Mouse (Mus musculus): ENCODE data around the gene Net1. TPM values are rescaled to one million over a fixed set of nuclear protein-coding genes. Genes with fewer than 3 reads are reported as not detected.

Net1 gene
- polyA plus RNA-seq (2015; fragmentation: Nextera tagmentation; extraction: Ambion mirVana), result 144 and 162 TPM in 2 replicates

DNA sequence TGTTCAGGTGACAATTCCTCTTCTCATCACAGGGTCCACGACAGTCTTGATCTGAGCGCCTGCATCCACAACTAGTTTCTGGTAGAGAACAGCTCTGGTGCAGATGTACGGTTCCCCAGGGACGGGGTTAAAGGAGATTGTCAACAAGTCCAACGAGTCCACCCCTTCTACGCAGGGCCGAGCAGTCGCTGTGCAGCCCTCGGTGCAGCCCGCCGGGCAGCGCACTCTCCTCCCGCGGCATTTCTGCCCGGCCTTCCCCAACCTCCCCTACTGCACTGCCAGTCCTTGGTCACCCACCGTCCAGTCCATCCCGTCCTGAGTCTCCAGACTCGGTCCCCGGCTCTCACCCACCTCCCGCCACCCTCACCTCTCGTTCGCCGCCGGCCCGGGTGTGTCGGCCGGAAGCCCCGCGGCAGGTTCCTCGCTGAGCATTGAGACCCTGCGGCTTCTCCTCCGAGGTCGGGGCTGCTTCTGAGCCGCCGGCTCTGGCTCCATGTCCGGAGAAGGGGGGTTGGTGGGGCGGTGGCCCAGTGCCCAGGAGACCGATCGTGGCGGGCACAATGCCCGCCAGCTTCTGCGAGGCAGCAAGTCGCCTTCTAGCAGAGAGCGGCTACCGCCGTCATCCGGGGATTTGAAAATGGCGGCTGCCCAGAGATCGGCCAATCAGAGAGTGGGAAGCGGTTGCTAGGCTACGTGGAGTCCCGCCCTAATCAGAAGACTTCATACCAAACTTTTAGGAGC, at the start of gene Net1, which contains the start of gene Tubal3:
Gene Net1, minus strand, starts transcription at position 650 of the 741 bp plus-strand sequence.
Gene Tubal3, plus strand, starts transcription at position 704 of the 741 bp plus-strand sequence.
- H3K36me3 ChIP-seq, result peaks cover 16% of the 10 kb centered on the region
- WGBS, result under 1% methylated on average over 52 of the region's 52 CpGs
- peaks cover 9% of the 10 kb centered on the region for H3K4me1 ChIP-seq
- H3K9ac ChIP-seq, result peak within 1 kb of the TSS; percentile 88
- H3K27ac ChIP-seq, result no peak within 1 kb of the TSS
- peak within 1 kb of the TSS; percentile 90 for H3K4me3 ChIP-seq
- peak; percentile 98 for ATAC-seq (ENCODE audit: low FRiP score, low read depth)
- H3K9me3 ChIP-seq, result 0 out of 2 replicates have a peak, but pooled peaks cover 6% of the 10 kb centered on the region
- peak within 1 kb of the TSS; percentile 79 for H3K4me2 ChIP-seq (replicated peaks)
- H3K27me3 ChIP-seq, result no peaks in the 10 kb centered on the region

DNA sequence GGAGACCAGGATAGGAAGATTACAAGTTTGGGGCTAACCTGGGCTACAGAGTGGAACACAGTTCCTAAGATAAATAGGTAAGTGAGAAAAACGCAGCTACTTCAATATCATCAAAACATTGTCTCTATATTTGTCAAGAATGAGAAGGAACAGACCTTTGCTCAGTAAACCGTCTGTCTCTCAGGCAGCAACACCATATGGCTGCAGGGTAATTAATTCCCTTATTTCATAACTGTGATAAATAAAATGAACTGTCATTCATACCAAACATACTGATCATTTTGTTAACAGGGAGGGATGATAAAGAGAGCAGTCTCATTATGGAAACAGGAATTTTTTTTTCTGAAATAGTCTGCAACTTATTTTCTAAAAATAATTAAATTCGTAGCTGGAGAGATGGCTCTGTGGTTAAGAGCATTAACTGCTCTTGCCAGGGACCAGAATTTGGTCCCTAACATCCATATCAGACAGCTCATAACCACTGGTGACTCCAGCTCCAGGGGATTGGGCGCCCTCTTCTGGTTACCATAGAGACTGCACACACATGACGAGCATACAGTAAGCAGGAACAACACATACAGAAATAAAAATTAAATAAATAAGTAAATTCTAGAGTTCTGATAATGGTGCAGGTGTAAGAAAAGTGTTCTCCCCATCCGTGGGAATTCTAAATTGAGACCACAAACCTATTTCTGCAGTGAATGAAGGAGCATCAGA, 33.3 kb upstream of the Net1 start:
- Histone ChIP-seq H3K9ac (no peak overlapping the region), H3K4me3 (no peak overlapping the region), H3K27me3 (no peaks in the 10 kb centered on the region), H3K4me2 (replicated peaks) (no peak overlapping the region), H3K27ac (no peak overlapping the region), H3K4me1 (no peaks in the 10 kb centered on the region), H3K9me3 (no peaks in the 10 kb centered on the region; the same call in 1 of the 2 replicates), H3K36me3 (no peaks in the 10 kb centered on the region)
- 78% methylated on average over 6 of the region's 6 CpGs for WGBS
- no peak for ATAC-seq (ENCODE audit: low FRiP score, low read depth)

DNA sequence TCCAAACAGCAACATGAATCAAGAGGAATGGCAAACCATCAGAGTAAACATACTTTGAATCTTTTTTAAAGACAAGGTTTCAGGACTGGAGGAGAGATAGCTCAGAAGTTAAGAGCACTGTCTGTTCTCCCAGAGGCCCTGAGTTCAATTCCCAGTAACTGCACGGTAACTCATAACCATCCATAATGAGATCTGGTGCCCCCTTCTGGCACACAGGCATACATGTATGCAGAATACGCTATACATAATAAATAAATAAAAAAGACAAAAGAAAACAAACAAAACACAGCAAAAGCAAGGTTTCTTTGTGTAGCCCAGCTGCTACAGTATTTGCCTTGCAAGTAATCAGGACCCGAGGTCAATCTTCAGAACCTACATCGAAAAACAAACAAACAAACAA, 31.5 kb upstream of the Net1 start:
- Histone ChIP-seq H3K9ac (no peak overlapping the region), H3K4me3 (no peak overlapping the region), H3K36me3 (no peaks in the 10 kb centered on the region), H3K4me1 (peaks cover 9% of the 10 kb centered on the region), H3K9me3 (no peaks in the 10 kb centered on the region; the same call in 1 of the 2 replicates), H3K4me2 (replicated peaks) (no peak overlapping the region), H3K27me3 (0 out of 2 replicates have a peak, but pooled peaks cover 3% of the 10 kb centered on the region), H3K27ac (no peak overlapping the region)
- 92% methylated on average over 4 of the region's 4 CpGs for WGBS
- ATAC-seq (ENCODE audit: low FRiP score, low read depth), result no peak

DNA sequence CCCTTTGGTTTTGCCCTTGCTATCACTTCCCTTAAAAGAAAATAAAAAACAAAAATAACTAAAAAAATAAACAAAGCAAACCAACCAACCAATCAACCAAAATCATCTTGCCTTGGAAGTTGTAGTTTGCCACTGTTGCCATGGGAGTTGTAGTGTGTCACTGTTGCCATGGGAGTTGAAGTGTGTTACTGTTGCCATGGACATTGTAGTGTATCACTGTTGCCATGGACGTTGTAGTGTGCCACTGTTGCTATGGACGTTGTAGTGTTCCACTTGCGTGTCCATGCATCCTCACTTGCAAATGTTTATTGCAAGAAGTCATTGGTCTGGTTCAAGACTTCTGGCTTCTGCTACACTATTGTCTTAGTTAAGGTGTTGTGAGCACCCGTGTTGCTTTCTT, 29.2 kb upstream of the Net1 start:
- ATAC-seq (ENCODE audit: low FRiP score, low read depth), result no peak
- no peaks in the 10 kb centered on the region for H3K36me3 ChIP-seq
- no peak overlapping the region for H3K9ac ChIP-seq
- H3K27ac ChIP-seq, result no peak overlapping the region
- peaks cover 11% of the 10 kb centered on the region for H3K4me1 ChIP-seq
- H3K4me3 ChIP-seq, result no peak overlapping the region
- no peaks in the 10 kb centered on the region for H3K9me3 ChIP-seq
- 88% methylated on average over 4 of the region's 4 CpGs for WGBS
- no peak overlapping the region for H3K4me2 ChIP-seq (replicated peaks)
- H3K27me3 ChIP-seq, result 0 out of 2 replicates have a peak, but pooled peaks cover 5% of the 10 kb centered on the region

DNA sequence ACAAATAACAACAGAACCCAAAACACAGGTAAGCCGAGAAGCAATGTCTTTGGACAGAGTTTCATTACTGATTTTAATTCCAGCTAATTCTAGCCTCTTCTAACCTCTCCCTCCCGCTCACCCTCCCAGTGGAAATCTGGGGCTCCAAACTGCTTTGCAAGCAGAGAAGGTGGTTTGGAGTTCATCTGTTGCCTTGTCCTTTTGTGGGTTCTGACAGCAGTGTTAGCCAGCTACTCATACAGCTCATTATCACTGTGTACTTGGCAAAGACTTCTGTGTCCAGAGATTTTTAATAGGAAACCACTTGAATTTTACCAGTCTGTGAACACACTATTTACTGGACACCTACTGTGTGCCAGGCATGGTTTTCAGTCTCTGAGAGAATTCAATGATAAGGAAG, 27.2 kb upstream of the Net1 start, which contains the start of gene Ucn3:
Gene Ucn3, minus strand, starts transcription at position 101 of the 400 bp plus-strand sequence.
- H3K4me3 ChIP-seq, result no peak within 1 kb of the TSS
- 0 out of 2 replicates have a peak, but pooled peaks cover 8% of the 10 kb centered on the region for H3K27me3 ChIP-seq
- no peak for ATAC-seq (ENCODE audit: low FRiP score, low read depth)
- no peaks in the 10 kb centered on the region for H3K9me3 ChIP-seq
- H3K4me2 ChIP-seq (replicated peaks), result no peak within 1 kb of the TSS
- WGBS, result 48% methylated on average over 2 of the region's 2 CpGs
- no peak within 1 kb of the TSS for H3K27ac ChIP-seq
- H3K36me3 ChIP-seq, result no peaks in the 10 kb centered on the region
- no peak within 1 kb of the TSS for H3K9ac ChIP-seq
- peaks cover 11% of the 10 kb centered on the region for H3K4me1 ChIP-seq

DNA sequence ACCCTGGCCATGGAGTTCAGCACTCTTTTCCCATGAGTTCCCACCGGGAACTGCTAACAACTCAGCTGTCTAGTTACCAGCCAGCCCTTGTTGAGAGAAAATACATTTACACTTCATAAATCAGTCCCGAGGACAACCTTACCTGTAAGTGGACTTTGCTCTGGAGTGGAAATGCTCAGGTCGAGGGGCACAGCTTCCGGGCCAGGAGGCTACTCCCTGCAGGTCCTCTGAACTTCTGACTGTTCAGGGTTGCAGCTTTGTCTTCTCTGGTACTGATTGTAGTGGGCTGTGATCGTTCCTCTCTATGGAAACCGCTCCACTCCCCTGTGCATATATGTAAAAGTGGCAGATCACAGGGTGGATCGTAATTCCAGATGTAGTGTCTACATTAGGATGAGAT, 26.7 kb upstream of the Net1 start:
- H3K4me2 ChIP-seq (replicated peaks), result no peak overlapping the region
- no peak overlapping the region for H3K9ac ChIP-seq
- H3K36me3 ChIP-seq, result no peaks in the 10 kb centered on the region
- 40% methylated on average over 7 of the region's 7 CpGs for WGBS
- 0 out of 2 replicates have a peak, but pooled peaks cover 8% of the 10 kb centered on the region for H3K27me3 ChIP-seq
- no peak overlapping the region for H3K27ac ChIP-seq
- no peak overlapping the region for H3K4me3 ChIP-seq
- no peaks in the 10 kb centered on the region for H3K9me3 ChIP-seq
- no peak for ATAC-seq (ENCODE audit: low FRiP score, low read depth)
- peaks cover 11% of the 10 kb centered on the region for H3K4me1 ChIP-seq

DNA sequence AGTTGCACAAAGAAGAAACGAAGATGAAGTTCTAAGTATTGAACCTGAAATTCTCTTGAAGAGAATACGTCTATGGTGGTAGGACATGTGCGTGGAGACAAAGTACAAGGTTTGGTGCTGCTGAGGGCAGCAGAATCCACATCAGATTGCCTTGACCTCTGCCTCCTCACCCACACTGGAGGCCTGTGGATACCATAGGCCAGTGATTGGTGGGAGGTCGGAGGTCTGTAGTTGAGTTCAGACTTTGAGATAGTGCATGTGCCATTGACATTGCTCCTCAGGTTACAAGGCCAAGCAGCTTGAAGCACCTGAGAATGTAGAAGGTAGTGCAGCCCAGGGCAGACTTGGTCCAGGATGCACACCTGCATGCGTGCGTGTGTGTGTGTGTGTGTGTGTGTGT, 8.0 kb upstream of the Net1 start:
- ATAC-seq (ENCODE audit: low FRiP score, low read depth), result no peak

DNA sequence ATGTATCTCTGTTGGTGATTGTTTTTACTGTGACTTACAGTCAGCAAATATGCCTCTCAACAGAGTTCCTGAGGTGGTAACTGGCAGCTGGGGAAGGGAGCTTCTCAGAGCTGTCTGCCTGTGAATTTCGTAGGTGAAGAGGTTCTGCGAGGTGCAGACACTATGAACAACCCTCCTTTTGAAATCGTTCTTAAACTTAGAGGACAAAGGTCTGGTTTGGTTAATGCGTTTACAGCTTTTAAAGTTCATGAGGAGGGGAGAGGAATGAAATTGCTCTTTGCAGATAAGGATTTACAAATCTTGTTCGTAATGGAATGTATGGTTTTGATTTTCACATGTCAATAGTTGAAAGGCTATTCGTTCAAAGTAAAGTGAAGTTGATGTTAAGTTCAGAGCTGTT, 7.6 kb upstream of the Net1 start:
- H3K4me1 ChIP-seq, result no peaks in the 10 kb centered on the region
- no peaks in the 10 kb centered on the region for H3K9me3 ChIP-seq
- H3K27ac ChIP-seq, result no peak overlapping the region
- ATAC-seq (ENCODE audit: low FRiP score, low read depth), result no peak
- H3K4me2 ChIP-seq (replicated peaks), result no peak overlapping the region
- no peak overlapping the region for H3K4me3 ChIP-seq
- H3K27me3 ChIP-seq, result no peaks in the 10 kb centered on the region
- no peaks in the 10 kb centered on the region for H3K36me3 ChIP-seq
- WGBS, result 67% methylated on average over 6 of the region's 6 CpGs
- H3K9ac ChIP-seq, result no peak overlapping the region

More for the DNA sequence above, 8.0 kb upstream of the Net1 start:
- WGBS, result 84% methylated on average over 6 of the region's 6 CpGs
- Histone ChIP-seq H3K27me3 (no peaks in the 10 kb centered on the region), H3K27ac (no peak overlapping the region), H3K36me3 (no peaks in the 10 kb centered on the region), H3K4me2 (replicated peaks) (no peak overlapping the region), H3K9me3 (no peaks in the 10 kb centered on the region), H3K4me3 (no peak overlapping the region), H3K9ac (no peak overlapping the region), H3K4me1 (no peaks in the 10 kb centered on the region)

DNA sequence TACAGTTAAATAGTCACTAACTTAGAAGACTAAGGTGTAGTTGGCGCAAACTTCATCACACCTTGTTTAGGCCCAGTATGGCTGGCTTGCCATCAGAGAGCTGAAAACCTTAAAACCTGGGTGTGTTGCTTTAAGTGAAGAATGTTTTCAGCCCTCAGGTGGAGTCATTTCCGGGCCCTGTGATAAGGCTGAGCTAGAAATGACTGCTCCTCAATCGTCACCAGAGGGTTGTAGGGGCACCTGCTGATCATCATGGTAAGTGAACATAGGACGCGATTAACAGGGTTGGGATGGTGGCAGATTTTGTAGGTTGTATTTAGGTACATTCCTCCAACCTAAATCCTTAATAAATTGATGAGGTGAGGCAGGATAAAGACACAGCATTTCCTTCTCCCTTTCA, 6.5 kb upstream of the Net1 start:
- Histone ChIP-seq H3K4me1 (no peaks in the 10 kb centered on the region), H3K27me3 (no peaks in the 10 kb centered on the region), H3K9ac (no peak overlapping the region), H3K36me3 (no peaks in the 10 kb centered on the region), H3K27ac (no peak overlapping the region), H3K9me3 (no peaks in the 10 kb centered on the region), H3K4me3 (no peak overlapping the region), H3K4me2 (replicated peaks) (no peak overlapping the region)
- ATAC-seq (ENCODE audit: low FRiP score, low read depth), result no peak
- 89% methylated on average over 5 of the region's 5 CpGs for WGBS

DNA sequence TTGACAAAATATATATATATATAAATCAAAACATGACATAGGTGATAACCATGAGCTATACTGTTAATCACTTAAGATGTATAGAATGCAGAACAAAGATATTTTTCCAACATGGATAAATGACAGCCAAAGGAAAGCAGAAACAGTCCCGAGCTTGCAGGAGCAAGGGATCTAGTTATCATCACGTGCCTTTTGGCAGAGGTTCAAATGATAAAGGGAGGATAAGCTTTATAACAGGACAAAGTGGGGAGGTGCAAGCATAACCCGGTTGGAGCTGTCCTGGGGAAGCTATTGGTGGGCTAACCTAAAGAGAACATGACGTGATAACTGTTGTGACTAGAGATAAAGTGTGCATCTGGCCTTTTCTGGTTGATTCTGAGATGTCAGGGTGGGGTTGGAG, 4.5 kb downstream of the Net1 start:
- H3K9me3 ChIP-seq, result 0 out of 2 replicates have a peak, but pooled peaks cover 6% of the 10 kb centered on the region
- no peak overlapping the region for H3K27ac ChIP-seq
- WGBS, result 81% methylated on average over 4 of the region's 4 CpGs
- H3K4me2 ChIP-seq (replicated peaks), result no peak overlapping the region
- no peak overlapping the region for H3K9ac ChIP-seq
- H3K4me3 ChIP-seq, result no peak overlapping the region
- no peak for ATAC-seq (ENCODE audit: low FRiP score, low read depth)
- peaks cover 32% of the 10 kb centered on the region for H3K36me3 ChIP-seq
- H3K4me1 ChIP-seq, result peaks cover 9% of the 10 kb centered on the region
- H3K27me3 ChIP-seq, result no peaks in the 10 kb centered on the region

DNA sequence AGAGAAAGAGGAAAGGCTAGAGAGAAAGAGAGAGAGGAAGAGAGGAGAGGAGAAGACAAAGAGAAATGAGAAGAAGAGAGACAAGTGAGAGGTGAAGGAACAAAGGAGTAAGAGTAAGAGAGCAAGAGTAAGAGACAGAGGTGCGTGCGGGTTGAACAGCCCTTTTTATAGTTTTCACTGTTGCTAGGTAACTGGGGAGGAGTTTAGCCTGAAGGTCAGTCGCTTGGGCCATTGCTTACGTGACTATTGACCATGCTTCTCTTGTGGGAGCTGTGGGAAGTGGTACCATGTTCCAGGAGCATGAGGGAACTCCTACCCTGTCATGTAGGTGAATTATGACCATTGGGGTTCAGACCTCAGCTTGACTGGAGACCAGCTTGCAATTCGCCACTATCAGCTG, 7.7 kb downstream of the Net1 start:
- Histone ChIP-seq H3K9me3 (no peaks in the 10 kb centered on the region), H3K4me2 (replicated peaks) (no peak overlapping the region), H3K36me3 (peaks cover 31% of the 10 kb centered on the region), H3K27me3 (no peaks in the 10 kb centered on the region), H3K4me3 (no peak overlapping the region), H3K27ac (no peak overlapping the region), H3K4me1 (no peaks in the 10 kb centered on the region), H3K9ac (no peak overlapping the region)
- 87% methylated on average over 5 of the region's 5 CpGs for WGBS
- no peak for ATAC-seq (ENCODE audit: low FRiP score, low read depth)

DNA sequence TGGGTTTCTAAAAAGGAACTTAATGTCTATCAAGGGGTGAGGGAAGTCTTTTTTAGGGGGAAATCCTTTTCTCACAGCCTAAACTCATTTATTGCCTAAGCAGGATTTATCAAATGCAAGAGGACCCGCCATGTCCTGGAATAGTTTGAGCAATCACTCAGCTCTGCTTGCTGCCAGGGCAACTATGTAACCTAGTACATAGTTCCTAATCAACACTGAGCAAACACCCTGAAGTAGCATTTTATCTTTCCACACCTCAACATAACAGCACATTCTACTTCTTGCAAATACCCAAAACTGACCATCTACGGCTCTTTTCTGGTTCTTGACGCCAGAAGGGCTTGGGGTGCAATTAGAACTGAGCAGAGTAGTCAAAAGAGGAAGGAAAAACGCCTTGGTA, 9.8 kb downstream of the Net1 start:
- H3K4me2 ChIP-seq (replicated peaks), result no peak overlapping the region
- ATAC-seq (ENCODE audit: low FRiP score, low read depth), result no peak
- no peaks in the 10 kb centered on the region for H3K9me3 ChIP-seq
- H3K9ac ChIP-seq, result no peak overlapping the region
- H3K4me1 ChIP-seq, result 0 out of 2 replicates have a peak, but pooled peaks cover 3% of the 10 kb centered on the region
- no peak overlapping the region for H3K27ac ChIP-seq
- H3K4me3 ChIP-seq, result no peak overlapping the region
- peaks cover 24% of the 10 kb centered on the region for H3K36me3 ChIP-seq
- no peaks in the 10 kb centered on the region for H3K27me3 ChIP-seq
- 86% methylated on average over 4 of the region's 4 CpGs for WGBS
